Mouse (Mus musculus) cerebellum, adult 2 months (tissue): ENCODE data around the gene Il16.

ENCODE experiments used
- CTCF ChIP-seq: fragments of 200-500 bp; IDR thresholded peaks from 2 replicates; pipeline ENCODE4 v1.5.1; 2011; ENCODE audit warnings: low read depth, mild to moderate bottlenecking, control low read depth, low read length, moderate library complexity, borderline replicate concordance; ENCODE audit not compliant: insufficient read depth
- POLR2A ChIP-seq: fragments of 200-500 bp; IDR thresholded peaks from 2 replicates; pipeline ENCODE4 v1.6.1; 2011; ENCODE audit warnings: low read length, control low read depth, borderline replicate concordance; ENCODE audit not compliant: insufficient read depth

- TF ChIP-seq POLR2A: no peak
- no peak for TF ChIP-seq CTCF
Measured at GRCm38 (mm10) chr7:83660273-83660691, 85.2 kb downstream of the Il16 start.
